Mouse (Mus musculus) layer of hippocampus, adult 2 months (tissue): Measurements from ENCODE around the gene Klhdc7b. TPM values are rescaled to one million over a fixed set of nuclear protein-coding genes. Genes with fewer than 3 reads are reported as not detected.
"Not testable (repeated sequence)": the region's sequence is repeated elsewhere in the genome, so short reads cannot be mapped to it uniquely, and the experiment has no call there.

ENCODE experiments used
- DNase-seq, 2 experiments: peaks; one replicate each; pipeline ENCODE4 v3.0.0; 2022; ENCODE audit warnings: low spot score in 2 of 2
- H3K27ac ChIP-seq: fragments of 200-600 bp; 2 replicates; pipeline ENCODE4 v1.8.1; 2022
- H3K4me3 ChIP-seq: fragments of 200-600 bp; 2 replicates; pipeline ENCODE4 v1.8.1; 2022; ENCODE audit warnings: mild to moderate bottlenecking
- CTCF ChIP-seq: fragments of 200-600 bp; conservative IDR thresholded peaks from 2 replicates; pipeline ENCODE4 v1.8.1; 2022; ENCODE audit warnings: antibody characterized with exemption, mild to moderate bottlenecking, moderate library complexity
- total RNA-seq, 2 experiments: library from RNA; stranded (reverse); gene quantifications; 2 replicates each; pipeline ENCODE4 v1.2.3; 2021

Klhdc7b gene
- total RNA-seq, 2 experiments from 2014 or later = 0.59 to 0.71 TPM

DNA sequence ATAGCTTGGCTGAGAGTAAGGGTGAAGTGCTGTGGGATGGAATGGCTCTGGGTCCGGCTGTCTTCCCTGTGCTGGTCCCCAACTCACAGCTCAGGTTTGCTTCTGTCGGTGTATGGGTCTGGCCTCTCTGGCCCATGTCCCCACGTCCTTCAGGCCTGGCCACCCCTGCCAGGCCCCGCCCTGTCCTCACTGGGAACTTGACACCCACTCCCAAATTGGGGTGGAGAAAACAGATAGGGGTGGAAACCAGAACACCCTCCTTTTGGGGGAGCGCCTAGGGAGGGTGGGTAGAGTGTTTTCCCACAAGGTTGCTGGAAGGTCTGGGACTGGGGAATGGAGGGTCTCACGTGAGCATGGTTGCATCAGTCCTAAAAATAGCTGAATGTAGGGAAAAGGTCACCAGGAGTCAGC is 41.0 kb downstream of the Klhdc7b start, which contains the start of gene Cpt1b:
Gene Cpt1b (minus strand): TSS at position 153 of the 411 bp plus-strand sequence.
- DNase-seq = no peak
- no peak for TF ChIP-seq CTCF

DNA sequence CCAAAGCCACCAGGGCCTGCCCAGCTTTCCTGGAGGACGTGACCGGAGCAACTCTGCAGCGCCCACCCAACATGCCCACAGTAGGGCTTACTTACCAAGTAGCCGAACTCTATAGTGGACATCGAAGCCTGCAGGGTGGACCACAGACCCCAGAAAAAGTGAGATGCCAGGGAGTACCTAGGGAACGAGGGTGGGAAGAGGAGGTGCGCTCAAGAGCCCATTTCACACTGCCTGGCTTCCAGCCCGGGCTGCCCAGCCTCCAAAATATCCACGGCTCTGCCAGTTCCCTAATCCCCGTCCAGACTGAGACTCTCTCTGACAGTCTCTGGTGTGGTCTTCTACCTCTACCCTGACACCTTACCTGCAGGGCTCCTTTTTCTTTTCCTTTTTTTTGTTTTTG is 42.0 kb downstream of the Klhdc7b start:
- Histone ChIP-seq H3K4me3 (no peak overlapping the region), H3K27ac (no peak overlapping the region)
- DNase-seq = no peak
- no peak for TF ChIP-seq CTCF

More for the DNA sequence above, 41.0 kb downstream of the Klhdc7b start, which contains the start of gene Cpt1b:
- Histone ChIP-seq H3K4me3 (no peak within 1 kb of the TSS), H3K27ac (no peak within 1 kb of the TSS)

DNA sequence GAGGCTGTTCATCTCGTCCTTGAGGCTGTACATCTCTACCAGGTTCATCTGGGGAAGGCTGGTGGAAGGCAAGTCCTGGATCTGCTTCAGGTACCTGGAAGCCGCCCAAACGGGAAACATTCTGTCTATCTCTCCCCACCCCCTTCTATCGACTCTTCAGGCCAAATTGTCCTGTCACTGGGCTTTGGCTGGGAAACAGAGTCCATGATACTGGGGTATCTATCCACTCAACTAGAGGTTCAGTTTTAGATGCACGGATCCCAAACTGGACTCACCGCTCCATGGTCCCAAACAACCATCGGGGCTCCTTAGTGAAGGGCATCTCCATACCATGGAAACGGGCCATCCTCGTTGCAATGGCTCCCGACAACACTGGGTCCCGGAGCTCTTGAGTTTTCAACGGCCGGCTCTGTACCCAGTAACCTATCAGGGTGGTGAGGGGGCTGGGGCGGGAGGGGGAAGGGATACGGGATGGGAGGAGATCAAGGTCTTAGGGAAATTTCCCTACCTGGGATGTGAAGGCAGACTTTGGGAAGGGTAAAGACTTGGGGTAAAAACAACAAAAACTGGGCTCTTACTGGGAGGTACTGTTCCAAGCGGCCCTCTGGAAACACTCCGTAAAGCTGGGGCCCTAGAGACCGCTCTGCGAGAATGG is 43.5 kb downstream of the Klhdc7b start:
- no peak for DNase-seq
- H3K27ac ChIP-seq = no peak overlapping the region
- no peak for TF ChIP-seq CTCF
- H3K4me3 ChIP-seq = peak overlapping the region; percentile 100

DNA sequence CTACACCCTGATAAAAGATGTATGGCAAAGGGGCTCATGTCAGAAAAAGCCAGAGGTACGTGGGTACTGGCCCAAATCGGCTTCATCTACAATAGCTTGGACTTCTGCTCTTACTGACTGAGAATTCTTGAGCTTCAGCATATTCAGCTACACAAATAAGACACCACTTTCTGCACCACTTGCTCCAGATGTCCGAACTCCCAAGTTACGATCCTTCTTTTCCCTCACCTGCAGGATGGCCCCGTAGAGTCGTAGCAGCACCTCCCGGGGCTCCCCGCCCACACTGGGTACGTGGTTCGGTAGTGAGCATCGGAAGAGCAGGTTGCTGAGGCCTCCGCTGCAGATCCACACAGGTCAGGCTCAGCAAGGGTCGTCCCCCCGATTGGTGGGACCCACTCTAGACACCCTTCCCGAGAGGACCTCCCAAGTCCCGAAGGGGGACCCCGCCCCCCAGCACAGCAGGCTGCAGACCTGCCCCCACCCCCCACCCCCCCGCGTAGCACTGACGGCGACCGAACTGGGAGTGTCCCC is 44.2 kb downstream of the Klhdc7b start:
- DNase-seq = no peak
- Histone ChIP-seq H3K27ac (peak overlapping the region; percentile 94), H3K4me3 (peak overlapping the region; percentile 100)
- TF ChIP-seq CTCF = no peak

DNA sequence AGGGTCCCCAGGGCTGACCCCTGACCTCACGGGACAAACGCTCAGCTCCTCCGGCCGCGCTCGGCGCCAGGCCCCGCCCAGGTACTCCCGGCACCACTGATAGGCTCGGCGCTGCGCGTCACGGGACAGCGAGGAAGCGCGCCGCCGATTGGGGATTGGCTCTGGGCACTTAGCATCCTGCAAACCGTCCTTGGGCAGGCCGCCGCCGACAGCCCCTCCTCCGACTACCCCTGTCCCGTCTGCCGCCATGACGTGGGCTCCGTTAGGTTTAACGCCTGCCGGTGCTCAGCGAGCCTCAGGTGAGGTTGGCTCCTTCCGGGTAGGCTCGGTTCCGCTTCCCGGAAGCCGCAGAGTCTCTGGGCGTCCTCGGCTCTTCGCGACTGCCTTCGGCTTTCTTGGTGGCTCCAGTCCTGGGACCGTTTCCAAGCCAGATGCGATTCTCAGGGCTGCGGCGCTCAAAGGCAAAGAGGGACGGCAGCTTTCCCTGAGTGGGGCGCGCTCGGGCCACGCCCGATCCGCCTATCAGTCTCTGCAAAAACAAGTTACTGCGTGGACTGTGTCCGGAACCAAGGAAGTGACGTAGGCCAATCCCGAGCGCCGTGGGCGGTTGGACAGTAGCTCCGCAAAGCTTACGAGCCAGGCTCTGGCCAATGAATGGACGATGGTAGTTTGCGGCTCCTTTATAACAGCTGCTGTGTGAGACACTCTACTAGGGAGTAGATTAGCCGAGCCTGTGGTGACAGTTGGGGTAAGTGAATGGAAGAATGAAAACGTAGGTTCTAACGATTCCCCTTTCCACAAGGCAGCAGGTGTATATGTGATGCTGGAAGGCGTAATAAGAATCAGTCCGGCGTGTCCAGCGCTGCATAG is 44.9 kb downstream of the Klhdc7b start, which contains the start of the genes C730034F03Rik, Gm44502 and Chkb:
Gene C730034F03Rik (plus strand): TSS at position 238 of the 870 bp plus-strand sequence.
Gene Gm44502 (minus strand): TSS at position 345 of the 870 bp plus-strand sequence.
Gene Chkb (minus strand): TSS at position 557 of the 870 bp plus-strand sequence.
- no peak for TF ChIP-seq CTCF
- peak within 1 kb of the TSS; percentile 100 for H3K4me3 ChIP-seq
- H3K27ac ChIP-seq = peak within 1 kb of the TSS; percentile 94
- DNase-seq = peak; percentile 91 to 94

DNA sequence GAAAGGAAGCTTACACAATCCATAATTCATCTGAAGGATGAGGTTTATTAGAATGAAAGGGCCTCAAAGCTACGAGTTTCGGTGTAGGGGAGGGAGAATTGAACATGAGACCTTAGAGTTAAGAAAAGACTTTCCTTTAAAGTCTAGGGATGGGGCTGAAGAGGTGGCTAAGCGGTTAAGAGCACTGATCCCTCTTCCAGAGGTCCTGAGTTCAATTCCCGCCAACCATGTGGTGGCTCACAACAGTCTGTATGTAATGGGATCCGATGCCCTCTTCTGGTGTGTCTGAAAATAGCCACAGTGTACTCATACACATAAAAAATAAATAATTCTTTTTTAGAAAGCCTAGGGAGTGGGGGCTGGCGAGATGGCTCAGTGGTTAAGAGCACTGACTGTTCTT is 45.6 kb downstream of the Klhdc7b start:
- peak; percentile 60 for TF ChIP-seq CTCF
- no peak for DNase-seq
- Histone ChIP-seq H3K27ac (peak overlapping the region; percentile 94), H3K4me3 (peak overlapping the region; percentile 100)

DNA sequence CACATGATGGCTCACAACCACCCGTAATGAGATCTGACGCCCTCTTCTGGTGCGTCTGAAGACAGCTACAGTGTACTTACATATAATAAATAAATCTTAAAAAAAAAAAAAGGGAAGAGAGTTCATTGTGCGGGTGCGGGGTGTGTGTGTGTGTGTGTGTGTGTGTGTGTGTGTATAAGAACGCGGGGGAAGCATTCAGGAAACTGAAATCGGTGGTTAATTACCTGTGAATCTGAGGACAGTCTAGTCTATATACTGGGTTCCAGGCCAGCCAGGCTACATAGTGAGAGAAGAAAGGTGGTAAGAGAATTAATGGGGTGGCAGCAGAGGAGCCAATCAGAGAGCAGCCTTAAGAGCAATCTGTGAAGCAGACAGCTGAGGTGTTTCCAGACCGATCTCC is 46.1 kb downstream of the Klhdc7b start:
- DNase-seq, H3K27ac ChIP-seq, H3K4me3 ChIP-seq: not testable (repeated sequence)

DNA sequence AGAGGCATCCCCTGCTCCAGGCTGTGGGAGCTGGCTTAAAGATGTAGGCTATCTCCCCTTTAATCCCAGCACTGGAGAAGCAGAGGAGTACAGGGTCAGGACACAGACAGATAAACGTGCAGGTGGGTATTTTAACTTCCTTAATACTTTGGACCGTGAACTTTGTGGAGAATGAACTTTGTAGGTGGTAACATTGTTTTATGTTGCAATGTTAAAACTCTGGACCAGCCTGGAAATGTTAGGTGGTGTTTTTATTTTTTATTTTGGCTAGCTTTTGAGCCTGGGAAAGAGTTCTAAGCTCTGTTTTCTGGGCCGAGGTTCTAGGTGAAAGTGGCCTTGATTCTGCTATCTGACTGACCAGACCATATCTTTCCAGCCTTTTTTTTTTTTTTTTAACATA is 46.6 kb downstream of the Klhdc7b start:
- no peak for DNase-seq
- Histone ChIP-seq H3K4me3 (no peak overlapping the region), H3K27ac (no peak overlapping the region)
- no peak for TF ChIP-seq CTCF

DNA sequence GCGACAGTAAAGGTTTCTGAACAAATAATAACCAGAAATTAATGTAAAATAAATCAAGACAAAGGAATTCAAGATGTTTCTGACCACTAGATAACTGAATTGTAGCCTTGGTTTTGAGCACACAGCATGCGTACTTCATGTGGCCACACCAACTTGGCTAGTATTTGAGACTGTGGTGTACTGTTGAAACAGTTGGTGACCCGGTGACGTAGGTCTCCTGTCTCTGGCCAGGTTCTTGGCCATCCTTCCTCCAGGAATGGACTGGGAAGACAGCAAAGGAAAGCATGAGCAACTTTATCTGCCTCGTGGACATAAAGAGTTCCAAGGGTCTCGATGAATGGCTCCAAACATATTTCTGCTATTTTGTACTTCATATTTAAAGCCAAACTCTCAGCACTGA is 47.1 kb downstream of the Klhdc7b start:
- DNase-seq = no peak
- Histone ChIP-seq H3K4me3 (no peak overlapping the region), H3K27ac (no peak overlapping the region)
- no peak for TF ChIP-seq CTCF

DNA sequence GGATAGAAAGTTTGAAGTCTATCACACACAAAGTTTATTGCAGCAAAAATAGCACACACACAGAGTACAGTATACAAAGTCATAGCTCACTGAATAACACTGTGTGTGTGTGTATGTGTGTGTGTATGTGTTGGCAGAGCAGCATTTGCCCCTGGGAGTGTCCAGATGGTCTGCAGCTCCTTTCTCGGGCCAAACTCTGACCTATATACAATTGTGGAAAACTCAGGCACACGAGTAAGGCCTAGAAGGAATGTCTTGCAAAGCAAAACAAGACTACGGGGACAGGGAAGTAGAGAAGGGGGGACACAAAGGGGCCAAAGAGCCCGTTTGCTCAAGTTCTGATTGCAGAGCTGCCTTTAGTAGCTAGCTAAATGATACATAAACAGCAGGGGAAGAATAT is 48.2 kb downstream of the Klhdc7b start:
- no peak for TF ChIP-seq CTCF
- no peak overlapping the region for H3K27ac ChIP-seq
- no peak for DNase-seq
- H3K4me3 ChIP-seq = no peak overlapping the region

DNA sequence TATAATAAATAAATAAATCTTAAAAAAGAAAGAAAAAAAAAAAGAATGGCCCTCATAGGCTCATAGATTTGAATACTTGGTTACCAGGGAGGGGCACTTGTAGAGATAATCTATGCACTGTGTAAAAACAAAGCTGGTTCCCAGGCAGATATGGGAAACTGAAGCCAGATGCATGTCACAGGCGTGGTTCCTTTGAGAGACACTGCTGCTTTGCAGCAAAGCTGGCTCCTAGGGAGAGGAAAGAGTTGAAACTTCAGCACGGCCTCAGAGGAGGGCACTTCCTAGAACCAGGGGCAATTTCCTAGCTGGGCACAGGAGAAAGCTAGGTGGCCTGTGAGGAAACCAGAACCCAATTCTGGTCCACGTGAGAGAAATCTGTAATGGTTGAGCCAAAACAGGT is 49.4 kb downstream of the Klhdc7b start:
- no peak for DNase-seq
- Histone ChIP-seq H3K4me3 (no peak overlapping the region), H3K27ac (no peak overlapping the region)
- no peak for TF ChIP-seq CTCF

DNA sequence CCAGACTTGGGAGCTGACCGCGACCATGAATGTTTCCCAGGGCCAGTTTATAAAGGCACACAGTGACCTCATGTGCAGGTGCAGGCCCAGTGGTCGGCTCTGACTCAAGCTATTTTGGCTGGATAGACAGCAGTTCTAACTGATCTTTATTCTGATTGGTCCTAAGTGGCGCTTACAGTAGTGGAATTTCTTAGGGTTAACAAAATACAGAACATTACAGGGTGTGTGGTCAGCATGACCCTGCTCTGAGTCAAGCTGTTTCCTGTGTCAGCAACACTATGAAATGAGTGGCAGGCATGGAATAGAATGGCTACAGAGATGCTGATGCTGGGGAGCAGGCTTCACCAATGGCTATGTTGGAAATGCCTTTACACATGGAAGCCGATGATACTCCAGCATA is 51.2 kb downstream of the Klhdc7b start:
- no peak for DNase-seq
- no peak for TF ChIP-seq CTCF

More for the DNA sequence above, 51.2 kb downstream of the Klhdc7b start:
- no peak overlapping the region for H3K4me3 ChIP-seq
- no peak overlapping the region for H3K27ac ChIP-seq

Other genes with a start within 250 kb of the Klhdc7b start
- gene Mapk12, start 244.2 kb upstream of the Klhdc7b start, total RNA-seq = 1 to 10 TPM; 4.4 to 5.6 TPM
- 10 to 100 TPM; 21.6 to 25.8 TPM for gene Mapk11, start 235.3 kb upstream of the Klhdc7b start, total RNA-seq
- gene Plxnb2, start 204.1 kb upstream of the Klhdc7b start, total RNA-seq = 10 to 100 TPM; 49.7 to 59.1 TPM
- 10 to 100 TPM; 39.6 to 41.5 TPM for gene Dennd6b, start 188.4 kb upstream of the Klhdc7b start, total RNA-seq
- gene Ppp6r2, start 173.4 kb upstream of the Klhdc7b start, total RNA-seq = 100 to 1,000 TPM; 170 to 172 TPM
- 100 to 1,000 TPM; 356 to 361 TPM for gene Sbf1, start 69.6 kb upstream of the Klhdc7b start, total RNA-seq
- not detected for gene Adm2, start 62.2 kb upstream of the Klhdc7b start, total RNA-seq
- not detected for gene Miox, start 50.5 kb upstream of the Klhdc7b start, total RNA-seq
- gene Lmf2, start 29.3 kb upstream of the Klhdc7b start, total RNA-seq = 10 to 100 TPM; 14.8 to 20.0 TPM
- gene Ncaph2, start 29.2 kb upstream of the Klhdc7b start, total RNA-seq = 100 to 1,000 TPM in 1 of 2 experiments, 10 to 100 TPM in 1; 97.6 to 101 TPM
- 10 to 100 TPM; 28.7 to 33.3 TPM for gene Sco2, start 11.1 kb upstream of the Klhdc7b start, total RNA-seq
- gene Tymp, start 7.9 kb upstream of the Klhdc7b start, total RNA-seq = 1 to 10 TPM; 1.3 TPM
- 1 to 10 TPM; 1.9 to 2.9 TPM for gene Odf3b, start 5.6 kb upstream of the Klhdc7b start, total RNA-seq
- not detected for gene Syce3, start 25.6 kb downstream of the Klhdc7b start, total RNA-seq
- 1 to 10 TPM; 1.3 to 3.1 TPM for gene Cpt1b, start 40.9 kb downstream of the Klhdc7b start, total RNA-seq
- gene C730034F03Rik, start 44.7 kb downstream of the Klhdc7b start, total RNA-seq = 1 to 10 TPM; 1.8 to 3.4 TPM
- under 1 TPM in 1 of 2 experiments, not detected in 1; 0.66 TPM for gene Gm44502, start 44.8 kb downstream of the Klhdc7b start, total RNA-seq
- 10 to 100 TPM; 38.9 to 48.2 TPM for gene Chkb, start 45.0 kb downstream of the Klhdc7b start, total RNA-seq
- 100 to 1,000 TPM; 254 to 279 TPM for gene Mapk8ip2, start 69.0 kb downstream of the Klhdc7b start, total RNA-seq
- gene Arsa, start 92.5 kb downstream of the Klhdc7b start, total RNA-seq = 10 to 100 TPM; 29.2 to 31.4 TPM
- gene Shank3, start 114.7 kb downstream of the Klhdc7b start, total RNA-seq = 100 to 1,000 TPM; 243 to 251 TPM
- 1 to 10 TPM in 1 of 2 experiments, under 1 TPM in 1; 0.92 to 1.3 TPM for gene Acr, start 183.4 kb downstream of the Klhdc7b start, total RNA-seq
- 10 to 100 TPM; 29.6 to 29.9 TPM for gene Rabl2, start 207.0 kb downstream of the Klhdc7b start, total RNA-seq